Mouse (Mus musculus) spleen, adult 2 months (tissue): ENCODE data around the gene Ggact. TPM values are rescaled to one million over a fixed set of nuclear protein-coding genes. Genes with fewer than 3 reads are reported as not detected.

Source experiments
- DNase-seq, 2 experiments: peaks; one replicate each; pipeline versions ENCODE4 v3.0.0 to v3.0.0-alpha.2; 2012 to 2021; ENCODE audit warnings: low spot score in 2 of 2, low read depth in 1 of 2
- H3K27ac ChIP-seq: fragments of 200-500 bp; 2 replicates; pipeline ENCODE4 v1.5.1; 2012; ENCODE audit warnings: low read length, inconsistent platforms; ENCODE audit not compliant: insufficient read depth
- H3K27me3 ChIP-seq: fragments of 200-500 bp; 2 replicates; pipeline ENCODE4 v1.6.1; 2012; ENCODE audit warnings: mild to moderate bottlenecking, moderate library complexity, low read length, inconsistent platforms; ENCODE audit not compliant: control insufficient read depth, insufficient read depth
- H3K36me3 ChIP-seq: fragments of 200-500 bp; 2 replicates; pipeline ENCODE4 v1.6.1; 2012; ENCODE audit warnings: mild to moderate bottlenecking, low read length, inconsistent platforms; ENCODE audit not compliant: control insufficient read depth, insufficient read depth
- H3K4me1 ChIP-seq: fragments of 200-500 bp; 2 replicates; pipeline ENCODE4 v1.6.1; 2011; ENCODE audit warnings: inconsistent platforms; ENCODE audit not compliant: control insufficient read depth, insufficient read depth, insufficient read length
- H3K4me3 ChIP-seq: fragments of 200-500 bp; 2 replicates; pipeline ENCODE4 v1.5.1; 2011; ENCODE audit warnings: mild to moderate bottlenecking, inconsistent platforms; ENCODE audit not compliant: insufficient read depth, insufficient read length; ENCODE audit errors: extremely low read depth
- CTCF ChIP-seq: fragments of 200-500 bp; IDR thresholded peaks from 2 replicates; pipeline ENCODE4 v1.5.1; 2011; ENCODE audit warnings: mild to moderate bottlenecking, inconsistent platforms; ENCODE audit not compliant: insufficient read depth, insufficient read length, insufficient replicate concordance; ENCODE audit errors: extremely low read depth
- POLR2A ChIP-seq: fragments of 200-500 bp; IDR thresholded peaks from 2 replicates; pipeline ENCODE4 v1.6.1; 2011; ENCODE audit warnings: low read depth, low read length, inconsistent platforms
- WGBS: fragments of 180-500 bp; shearing (Covaris S2); methylation state at CpG from one replicate; pipeline ENCODE4 v1.1.7; 2018; 5-methylcytosine and 5-hydroxymethylcytosine counted together
- polyA plus RNA-seq: library from polyadenylated mRNA; depleted of rRNA; stranded (reverse); fragments of >200 nt; gene quantifications from 2 replicates; pipeline ENCODE4 v1.2.3, GENCODE M21; 2012

The Ggact gene
- polyA plus RNA-seq, 1 experiment: 24.6 TPM

DNA sequence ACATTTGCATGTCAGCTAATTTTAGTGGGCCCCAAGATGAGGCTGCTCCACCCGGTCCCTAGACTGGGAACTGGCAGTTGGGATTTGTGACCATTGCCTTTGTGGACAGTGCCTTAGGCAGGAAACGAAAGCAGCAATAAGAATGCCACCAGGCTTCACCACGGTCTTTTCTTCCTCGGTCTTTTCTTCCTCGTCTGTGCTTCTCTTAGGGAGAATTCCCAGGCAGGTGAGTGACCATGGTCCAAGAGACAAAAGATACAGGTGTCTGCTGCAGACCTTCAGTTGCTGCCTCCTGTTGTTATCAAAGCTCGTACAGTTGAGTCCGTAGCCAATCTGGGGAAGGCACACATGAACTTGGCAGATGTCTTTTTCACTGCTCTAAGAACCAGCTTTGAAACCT, 33.3 kb downstream of the Ggact start:
- no peak for DNase-seq
- 89% methylated on average over 7 of the region's 7 CpGs for WGBS
- Histone ChIP-seq H3K27me3 (no peaks in the 10 kb centered on the region), H3K27ac (no peak overlapping the region), H3K4me3 (no peak overlapping the region), H3K4me1 (no peaks in the 10 kb centered on the region), H3K36me3 (no peaks in the 10 kb centered on the region)
- TF ChIP-seq POLR2A: no peak
- TF ChIP-seq CTCF: no peak

DNA sequence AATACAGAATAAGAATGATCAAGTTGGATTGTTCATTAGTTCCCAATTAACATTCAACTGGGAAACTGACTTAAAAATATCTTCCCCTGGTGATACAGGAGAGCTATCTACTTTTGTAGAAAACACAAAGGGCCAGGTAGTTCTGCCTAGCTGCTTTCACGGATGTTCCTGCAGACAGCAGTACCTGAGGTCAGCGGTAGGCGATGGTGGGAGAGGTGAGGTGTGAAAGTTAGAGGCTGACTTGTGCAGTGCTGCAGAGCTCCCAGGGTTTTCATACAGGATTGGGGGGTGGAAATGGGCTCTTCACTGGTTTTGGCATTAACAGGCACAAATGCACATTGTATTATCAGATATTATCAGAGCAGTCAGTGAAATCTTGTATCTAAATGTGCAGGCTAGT, 35.8 kb downstream of the Ggact start:
- Histone ChIP-seq H3K4me1 (no peaks in the 10 kb centered on the region), H3K27me3 (no peaks in the 10 kb centered on the region), H3K27ac (no peak overlapping the region), H3K36me3 (no peaks in the 10 kb centered on the region), H3K4me3 (no peak overlapping the region)
- no peak for TF ChIP-seq CTCF
- WGBS: 93% methylated on average over 3 of the region's 3 CpGs
- no peak for DNase-seq

GRCm38 (mm10) chr14:122876723-122877122, 36.8 kb downstream of the Ggact start:
- Histone ChIP-seq H3K27me3 (no peaks in the 10 kb centered on the region), H3K36me3 (no peaks in the 10 kb centered on the region), H3K4me1 (no peaks in the 10 kb centered on the region), H3K27ac (no peak overlapping the region), H3K4me3 (no peak overlapping the region)
- no peak for DNase-seq
- TF ChIP-seq CTCF (no peak), POLR2A (no peak)
- 82% methylated on average over 7 of the region's 7 CpGs for WGBS

- TF ChIP-seq CTCF: peak; percentile 96; the same call in 1 of the 2 replicates
- no peak for TF ChIP-seq POLR2A
- H3K4me1 ChIP-seq: no peaks in the 10 kb centered on the region
- peak; percentile 23 to 61 for DNase-seq
- no peaks in the 10 kb centered on the region for H3K36me3 ChIP-seq
- H3K27ac ChIP-seq: no peak overlapping the region
- no peaks in the 10 kb centered on the region for H3K27me3 ChIP-seq
- 10% methylated on average over 6 of the region's 6 CpGs for WGBS
- no peak overlapping the region for H3K4me3 ChIP-seq
Measured at GRCm38 (mm10) chr14:122876163-122876562, 37.4 kb downstream of the Ggact start.

DNA sequence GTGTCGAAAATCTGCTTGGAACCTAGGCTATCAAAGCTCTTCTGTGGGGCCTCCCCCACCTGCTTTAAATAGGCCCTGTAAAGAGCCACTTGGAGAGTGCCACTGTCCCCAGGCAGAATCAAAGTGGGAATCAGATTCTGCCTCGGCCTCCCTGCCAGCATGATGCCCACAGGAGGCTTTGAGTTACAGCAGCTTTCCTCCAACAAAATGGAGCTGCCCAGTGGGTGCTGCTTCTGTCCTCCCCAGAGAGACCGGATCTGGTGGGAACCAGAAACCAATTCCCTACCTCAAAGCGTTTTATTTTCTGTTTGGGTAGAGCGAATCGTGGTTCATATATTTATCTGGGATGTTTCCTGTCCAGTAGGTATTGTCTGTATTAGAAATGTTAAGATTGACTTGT, 37.9 kb downstream of the Ggact start:
- Histone ChIP-seq H3K27me3 (no peaks in the 10 kb centered on the region), H3K4me1 (no peaks in the 10 kb centered on the region), H3K4me3 (no peak overlapping the region), H3K27ac (no peak overlapping the region), H3K36me3 (no peaks in the 10 kb centered on the region)
- TF ChIP-seq CTCF (no peak), POLR2A (no peak)
- no peak for DNase-seq
- 94% methylated on average over 6 of the region's 6 CpGs for WGBS

- no peaks in the 10 kb centered on the region for H3K36me3 ChIP-seq
- no peaks in the 10 kb centered on the region for H3K27me3 ChIP-seq
- DNase-seq: no peak
- 95% methylated on average over 8 of the region's 8 CpGs for WGBS
- no peak overlapping the region for H3K4me3 ChIP-seq
- no peaks in the 10 kb centered on the region for H3K4me1 ChIP-seq
- H3K27ac ChIP-seq: no peak overlapping the region
- TF ChIP-seq POLR2A (no peak), CTCF (no peak)
Measured at GRCm38 (mm10) chr14:122875056-122875455, 38.5 kb downstream of the Ggact start.

GRCm38 (mm10) chr14:122872612-122873011, 40.9 kb downstream of the Ggact start:
- no peak overlapping the region for H3K27ac ChIP-seq
- no peaks in the 10 kb centered on the region for H3K4me1 ChIP-seq
- no peak for DNase-seq
- no peaks in the 10 kb centered on the region for H3K36me3 ChIP-seq
- H3K4me3 ChIP-seq: no peak overlapping the region
- TF ChIP-seq POLR2A: no peak
- TF ChIP-seq CTCF: no peak
- no peaks in the 10 kb centered on the region for H3K27me3 ChIP-seq
- WGBS: 81% methylated on average over 6 of the region's 6 CpGs
